Mouse (Mus musculus) erythroid progenitor cell, adult 5-6 weeks (primary cell): ENCODE data around the gene Gm21304. TPM values are rescaled to one million over a fixed set of nuclear protein-coding genes. Genes with fewer than 3 reads are reported as not detected.
"Not testable (repeated sequence)": the region's sequence is repeated elsewhere in the genome, so short reads cannot be mapped to it uniquely, and the experiment has no call there.

Experiments used
- ATAC-seq: replicated peaks from 2 replicates; pipeline ENCODE4 v1.8.0; 2016; ENCODE audit warnings: moderate number of reproducible peaks, mild to moderate bottlenecking, moderate TSS enrichment, inconsistent platforms; ENCODE audit not compliant: poor library complexity, low FRiP score, severe bottlenecking
- total RNA-seq, 2 experiments: library from RNA; stranded (forward) in 1 of 2; stranded (reverse) in 1 of 2; fragments of 150-400 nt in 1 of 2; fragments of 186-747, 209-891 nt in 1 of 2; gene quantifications; 2 replicates each; pipeline versions ENCODE4 v1.2.3 to v1.2.4; 2015 to 2017; ENCODE audit warnings: low replicate concordance in 2 of 2

The Gm21304 gene
- total RNA-seq (2015; ENCODE audit: low replicate concordance), result not detected in 2 replicates
- not detected in 2 replicates for total RNA-seq (2017; ENCODE audit: low replicate concordance)

DNA sequence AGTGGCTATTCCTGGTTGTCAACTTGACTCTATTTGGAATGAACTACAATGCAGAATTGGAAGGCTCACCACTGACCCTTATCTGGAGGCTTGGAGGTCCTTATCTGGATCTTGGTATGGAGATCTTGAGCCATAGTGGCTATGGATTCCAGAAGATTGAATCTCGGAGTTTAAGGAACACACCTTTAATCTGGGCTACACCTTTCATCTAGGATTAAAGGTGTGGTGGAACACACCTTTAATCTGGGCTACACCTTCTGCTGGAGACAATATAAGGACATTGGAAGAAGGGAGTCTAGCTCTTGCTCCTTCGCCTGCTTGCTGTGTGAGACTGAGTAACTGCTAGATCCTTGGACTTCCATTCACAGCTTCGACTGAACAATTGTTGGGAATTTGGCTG is at the start of gene Gm21304:
Gene Gm21304 (plus strand): TSS at position 301 of the 400 bp plus-strand sequence.
- not testable (repeated sequence) for ATAC-seq

- ATAC-seq, result not testable (repeated sequence)
Observed at GRCm38 (mm10) chr10:104142687-104143086, 25.6 kb upstream of the Gm21304 start, which contains the start of gene Gm21293. Gene Gm21293 (plus strand): TSS chr10:104142987.

DNA sequence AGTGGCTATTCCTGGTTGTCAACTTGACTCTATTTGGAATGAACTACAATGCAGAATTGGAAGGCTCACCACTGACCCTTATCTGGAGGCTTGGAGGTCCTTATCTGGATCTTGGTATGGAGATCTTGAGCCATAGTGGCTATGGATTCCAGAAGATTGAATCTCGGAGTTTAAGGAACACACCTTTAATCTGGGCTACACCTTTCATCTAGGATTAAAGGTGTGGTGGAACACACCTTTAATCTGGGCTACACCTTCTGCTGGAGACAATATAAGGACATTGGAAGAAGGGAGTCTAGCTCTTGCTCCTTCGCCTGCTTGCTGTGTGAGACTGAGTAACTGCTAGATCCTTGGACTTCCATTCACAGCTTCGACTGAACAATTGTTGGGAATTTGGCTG is 17.1 kb upstream of the Gm21304 start, which contains the start of gene Gm6763:
Gene Gm6763 (plus strand): TSS at position 301 of the 400 bp plus-strand sequence.
- ATAC-seq, result not testable (repeated sequence)

GRCm38 (mm10) chr10:104159706-104160105 is 8.6 kb upstream of the Gm21304 start, which contains the start of gene Gm8764:
Gene Gm8764 (plus strand): TSS chr10:104160006.
- ATAC-seq, result not testable (repeated sequence)

DNA sequence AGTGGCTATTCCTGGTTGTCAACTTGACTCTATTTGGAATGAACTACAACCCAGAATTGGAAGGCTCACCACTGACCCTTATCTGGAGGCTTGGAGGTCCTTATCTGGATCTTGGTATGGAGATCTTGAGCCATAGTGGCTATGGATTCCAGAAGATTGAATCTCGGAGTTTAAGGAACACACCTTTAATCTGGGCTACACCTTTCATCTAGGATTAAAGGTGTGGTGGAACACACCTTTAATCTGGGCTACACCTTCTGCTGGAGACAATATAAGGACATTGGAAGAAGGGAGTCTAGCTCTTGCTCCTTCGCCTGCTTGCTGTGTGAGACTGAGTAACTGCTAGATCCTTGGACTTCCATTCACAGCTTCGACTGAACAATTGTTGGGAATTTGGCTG is 8.4 kb downstream of the Gm21304 start, which contains the start of gene Gm21312:
Gene Gm21312 (plus strand): TSS at position 301 of the 400 bp plus-strand sequence.
- ATAC-seq, result not testable (repeated sequence)

DNA sequence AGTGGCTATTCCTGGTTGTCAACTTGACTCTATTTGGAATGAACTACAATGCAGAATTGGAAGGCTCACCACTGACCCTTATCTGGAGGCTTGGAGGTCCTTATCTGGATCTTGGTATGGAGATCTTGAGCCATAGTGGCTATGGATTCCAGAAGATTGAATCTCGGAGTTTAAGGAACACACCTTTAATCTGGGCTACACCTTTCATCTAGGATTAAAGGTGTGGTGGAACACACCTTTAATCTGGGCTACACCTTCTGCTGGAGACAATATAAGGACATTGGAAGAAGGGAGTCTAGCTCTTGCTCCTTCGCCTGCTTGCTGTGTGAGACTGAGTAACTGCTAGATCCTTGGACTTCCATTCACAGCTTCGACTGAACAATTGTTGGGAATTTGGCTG is 16.9 kb downstream of the Gm21304 start, which contains the start of gene Gm20765:
Gene Gm20765 (plus strand): TSS at position 301 of the 400 bp plus-strand sequence.
- not testable (repeated sequence) for ATAC-seq

DNA sequence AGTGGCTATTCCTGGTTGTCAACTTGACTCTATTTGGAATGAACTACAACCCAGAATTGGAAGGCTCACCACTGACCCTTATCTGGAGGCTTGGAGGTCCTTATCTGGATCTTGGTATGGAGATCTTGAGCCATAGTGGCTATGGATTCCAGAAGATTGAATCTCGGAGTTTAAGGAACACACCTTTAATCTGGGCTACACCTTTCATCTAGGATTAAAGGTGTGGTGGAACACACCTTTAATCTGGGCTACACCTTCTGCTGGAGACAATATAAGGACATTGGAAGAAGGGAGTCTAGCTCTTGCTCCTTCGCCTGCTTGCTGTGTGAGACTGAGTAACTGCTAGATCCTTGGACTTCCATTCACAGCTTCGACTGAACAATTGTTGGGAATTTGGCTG is 25.4 kb downstream of the Gm21304 start, which contains the start of gene Gm4340:
Gene Gm4340 (plus strand): TSS at position 301 of the 400 bp plus-strand sequence.
- not testable (repeated sequence) for ATAC-seq

DNA sequence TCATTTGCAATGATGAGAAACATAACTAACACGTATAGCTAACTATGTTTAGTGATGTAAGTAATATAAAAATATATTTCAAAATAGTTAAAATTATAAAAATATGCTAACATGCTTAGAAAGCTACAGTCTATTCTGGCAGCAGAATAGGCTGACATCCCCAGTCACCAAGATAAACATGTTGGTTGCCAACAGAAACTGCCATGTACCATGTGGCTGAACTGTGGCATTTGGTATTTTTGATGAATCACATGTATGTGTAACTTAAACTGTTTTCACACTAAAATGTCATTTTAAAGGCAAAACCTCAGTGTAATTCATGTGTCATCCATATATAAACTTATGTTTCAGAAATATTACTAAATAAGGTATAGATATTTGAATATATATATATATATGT is 41.3 kb downstream of the Gm21304 start:
- ATAC-seq, result no peak

- no peak for ATAC-seq
Observed at GRCm38 (mm10) chr10:104210268-104210990, 42.1 kb downstream of the Gm21304 start.

DNA sequence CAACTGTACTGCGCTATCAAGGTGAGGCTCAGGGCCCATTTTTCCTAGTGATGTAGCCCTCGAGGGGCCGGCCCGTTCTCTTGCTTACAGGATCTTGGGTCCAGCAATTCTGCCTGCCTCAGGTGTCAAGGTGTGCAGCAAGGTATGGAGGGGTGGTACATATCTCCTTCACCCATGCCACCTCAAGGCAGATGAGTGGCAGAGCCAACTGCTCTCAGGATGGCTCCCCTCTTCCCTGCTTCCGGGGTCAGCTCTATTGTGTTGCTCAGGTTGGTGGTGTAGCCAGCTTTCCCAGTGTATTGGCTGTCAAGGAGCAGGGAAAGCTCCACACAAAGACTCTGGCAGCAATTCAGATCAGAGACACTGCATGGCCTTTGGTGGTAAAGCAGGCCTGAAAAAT is 46.2 kb downstream of the Gm21304 start:
- no peak; the same call in 1 of the 2 replicates for ATAC-seq

Other genes starting within 250 kb of the Gm21304 start
- gene Gm21293, start 25.5 kb upstream of the Gm21304 start, total RNA-seq (2015; ENCODE audit: low replicate concordance), result not detected in 2 replicates
- gene Gm21293, start 25.5 kb upstream of the Gm21304 start, total RNA-seq (2017; ENCODE audit: low replicate concordance), result not detected in 2 replicates
- not detected in 2 replicates for gene Gm6763, start 17.0 kb upstream of the Gm21304 start, total RNA-seq (2015; ENCODE audit: low replicate concordance)
- not detected in 2 replicates for gene Gm6763, start 17.0 kb upstream of the Gm21304 start, total RNA-seq (2017; ENCODE audit: low replicate concordance)
- not detected in 2 replicates for gene Gm8764, start 8.5 kb upstream of the Gm21304 start, total RNA-seq (2015; ENCODE audit: low replicate concordance)
- not detected in 2 replicates for gene Gm8764, start 8.5 kb upstream of the Gm21304 start, total RNA-seq (2017; ENCODE audit: low replicate concordance)
- not detected in 2 replicates for gene Gm21312, start 8.5 kb downstream of the Gm21304 start, total RNA-seq (2015; ENCODE audit: low replicate concordance)
- gene Gm21312, start 8.5 kb downstream of the Gm21304 start, total RNA-seq (2017; ENCODE audit: low replicate concordance), result not detected in 2 replicates
- gene Gm20765, start 17.0 kb downstream of the Gm21304 start, total RNA-seq (2015; ENCODE audit: low replicate concordance), result not detected in 2 replicates
- not detected in 2 replicates for gene Gm20765, start 17.0 kb downstream of the Gm21304 start, total RNA-seq (2017; ENCODE audit: low replicate concordance)
- gene Gm4340, start 25.5 kb downstream of the Gm21304 start, total RNA-seq (2015; ENCODE audit: low replicate concordance), result not detected in 2 replicates
- not detected in 2 replicates for gene Gm4340, start 25.5 kb downstream of the Gm21304 start, total RNA-seq (2017; ENCODE audit: low replicate concordance)